Mouse (Mus musculus) lung, postnatal 0 days (tissue): ENCODE measurements around the gene Gm20479. TPM values are rescaled to one million over a fixed set of nuclear protein-coding genes. Genes with fewer than 3 reads are reported as not detected.

Source experiments
- ATAC-seq: fragments of 200-750 bp; cut with Nextera tagmentation; 2 replicates; pipeline ENCODE4 v1.8.0; 2017; ENCODE audit warnings: moderate library complexity
- DNase-seq: peaks from one replicate; pipeline ENCODE4 v3.0.0-alpha.2; 2016; ENCODE audit warnings: low spot score
- H3K27ac ChIP-seq: fragments of 300-500 bp; sonication (generic); 2 replicates; pipeline ENCODE4 v1.5.1; 2014; ENCODE audit warnings: antibody characterized with exemption, mild to moderate bottlenecking, low read length, mixed read lengths
- H3K27me3 ChIP-seq: fragments of 300-500 bp; sonication (generic); replicated peaks from 2 replicates; pipeline ENCODE4 v1.6.1; 2014; ENCODE audit warnings: low read length, mixed read lengths; ENCODE audit not compliant: insufficient read depth
- H3K36me3 ChIP-seq: fragments of 300-500 bp; sonication (generic); 2 replicates; pipeline ENCODE4 v1.6.1; 2014; ENCODE audit warnings: low read length, mixed read lengths; ENCODE audit not compliant: insufficient read depth
- H3K4me1 ChIP-seq: fragments of 300-500 bp; sonication (generic); 2 replicates; pipeline ENCODE4 v1.6.1; 2014; ENCODE audit warnings: antibody characterized with exemption, low read depth, low read length, mixed read lengths; ENCODE audit not compliant: insufficient read depth
- H3K4me2 ChIP-seq: fragments of 300-500 bp; sonication (generic); replicated peaks from 2 replicates; pipeline ENCODE4 v1.6.1; 2014; ENCODE audit warnings: low read depth, mild to moderate bottlenecking, low read length, moderate library complexity, mixed read lengths
- H3K4me3 ChIP-seq: fragments of 300-500 bp; sonication (generic); 2 replicates; pipeline ENCODE4 v1.5.1; 2014; ENCODE audit warnings: low read depth, low read length
- H3K9ac ChIP-seq: fragments of 300-500 bp; sonication (generic); replicated peaks from 2 replicates; pipeline ENCODE4 v1.6.1; 2014; ENCODE audit warnings: low read depth, mild to moderate bottlenecking
- H3K9me3 ChIP-seq: fragments of 300-500 bp; sonication (generic); 2 replicates; pipeline ENCODE4 v1.6.1; 2016; ENCODE audit warnings: low read length, mixed read lengths
- CTCF ChIP-seq: IDR thresholded peaks from 2 replicates; pipeline ENCODE4 v1.5.1; 2016; ENCODE audit warnings: antibody characterized with exemption, mild to moderate bottlenecking
- EP300 ChIP-seq: IDR thresholded peaks from 2 replicates; pipeline ENCODE4 v1.6.1; 2016; ENCODE audit warnings: antibody characterized with exemption, mild to moderate bottlenecking, control low read depth
- WGBS: fragments of 180-500 bp; shearing (Covaris S2); extraction: QIAGEN DNeasy Blood & Tissue Kit; methylation state at CpG from one replicate; pipeline ENCODE4 v1.1.7; 2014; 5-methylcytosine and 5-hydroxymethylcytosine counted together
- polyA plus RNA-seq: library from polyadenylated mRNA; unstranded; fragments of >200 nt; fragmentation: Nextera tagmentation; extraction: Ambion mirVana; gene quantifications from 2 replicates; pipeline ENCODE4 v1.2.1, GENCODE M21; 2015

Gene Gm20479
- polyA plus RNA-seq, 1 experiment from 2014 or later, result not detected

DNA sequence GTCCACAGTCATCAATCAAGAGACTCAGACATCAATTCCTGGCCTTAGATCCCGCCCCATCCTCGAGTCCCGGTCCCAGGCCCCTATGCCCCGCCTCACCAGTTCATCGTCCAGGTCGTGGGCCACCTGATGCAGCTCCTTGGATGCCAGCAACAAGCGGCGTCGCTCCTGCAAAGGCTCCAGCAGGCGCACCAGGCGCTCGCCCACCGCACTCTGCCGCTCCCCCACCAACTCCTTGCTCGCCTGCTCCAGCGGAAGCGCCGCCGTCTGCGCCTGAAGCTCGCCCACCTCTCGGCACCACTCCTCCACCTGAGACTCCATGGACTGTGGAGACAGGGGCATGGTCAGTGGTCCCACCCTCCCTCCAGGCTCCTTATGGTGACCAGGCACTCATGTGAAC is 18.1 kb upstream of the Gm20479 start:
- ATAC-seq, result no peak
- WGBS, result 3% methylated on average over 11 of the region's 22 CpGs
- Histone ChIP-seq H3K9ac (no peak overlapping the region), H3K4me3 (no peak overlapping the region), H3K4me2 (no peak overlapping the region), H3K27me3 (peaks cover 31% of the 10 kb centered on the region), H3K27ac (no peak overlapping the region), H3K4me1 (0 out of 2 replicates have a peak, but pooled peaks cover 5% of the 10 kb centered on the region), H3K36me3 (no peaks in the 10 kb centered on the region), H3K9me3 (no peaks in the 10 kb centered on the region)
- no peak for DNase-seq
- no peak for TF ChIP-seq EP300
- no peak for TF ChIP-seq CTCF

DNA sequence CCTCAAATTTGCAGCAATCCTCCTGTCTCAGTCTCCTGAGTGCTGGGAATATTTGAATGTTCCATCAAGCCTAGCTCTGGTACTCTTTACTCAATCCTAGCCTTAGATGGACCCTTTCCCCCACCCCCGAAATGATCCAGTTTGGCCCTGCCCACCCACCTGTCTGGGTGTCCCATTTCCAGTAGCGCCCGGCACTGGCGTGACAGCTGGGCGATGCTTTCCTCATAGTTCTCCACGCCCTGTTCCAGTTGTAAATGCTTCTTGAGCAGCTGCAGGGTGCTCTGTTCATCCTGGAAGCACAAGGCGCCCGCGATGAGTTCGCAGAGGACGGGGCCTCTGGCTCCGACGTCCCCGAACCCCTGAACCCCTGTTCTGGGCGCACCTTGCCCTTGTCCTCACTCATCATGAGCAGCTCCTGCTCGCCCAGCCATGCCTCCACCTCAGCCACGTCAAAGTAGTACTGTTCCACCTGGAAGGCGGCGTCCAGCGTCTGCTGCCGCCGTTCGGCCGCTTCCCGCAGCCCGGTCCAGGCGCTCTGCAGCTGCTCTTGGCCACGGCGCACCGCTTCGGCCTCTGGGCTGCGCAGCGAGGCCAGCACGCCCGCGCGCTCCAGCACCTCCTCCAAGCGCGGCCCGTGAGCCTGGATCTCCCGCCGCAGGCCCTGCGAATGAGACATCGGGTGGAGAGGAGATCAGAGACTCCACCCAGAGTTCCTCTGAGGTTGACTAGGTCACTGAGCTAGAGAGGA is 14.7 kb upstream of the Gm20479 start:
- ATAC-seq, result no peak
- Histone ChIP-seq H3K4me1 (0 out of 2 replicates have a peak, but pooled peaks cover 5% of the 10 kb centered on the region), H3K4me2 (no peak overlapping the region), H3K27ac (no peak overlapping the region), H3K36me3 (no peaks in the 10 kb centered on the region), H3K27me3 (peaks cover 50% of the 10 kb centered on the region), H3K9me3 (no peaks in the 10 kb centered on the region), H3K9ac (no peak overlapping the region), H3K4me3 (no peak overlapping the region)
- TF ChIP-seq EP300 (no peak), CTCF (no peak)
- 6% methylated on average over 44 of the region's 44 CpGs for WGBS
- no peak for DNase-seq

DNA sequence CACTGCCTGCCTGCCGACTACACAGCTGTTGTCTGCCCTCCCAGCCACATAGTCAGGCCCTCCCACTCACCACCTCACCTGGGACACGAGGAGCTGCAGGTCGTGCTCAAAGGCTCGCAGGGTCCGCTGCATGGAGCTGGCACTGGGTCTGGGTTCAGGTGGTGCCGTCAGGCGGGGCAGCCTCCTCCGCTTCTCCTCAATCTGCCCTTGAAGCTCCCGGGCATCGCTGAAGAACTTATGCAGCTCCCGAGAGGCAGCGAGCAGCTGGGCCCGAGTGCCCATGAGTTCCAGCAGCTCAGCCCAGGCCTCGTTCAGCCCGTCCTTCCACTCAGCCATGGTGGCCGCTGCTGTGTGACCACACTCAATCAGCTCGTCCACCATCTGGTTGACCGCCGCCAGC is 11.9 kb upstream of the Gm20479 start:
- DNase-seq, result no peak
- whole genome bisulfite sequencing, result 76% methylated on average over 19 of the region's 19 CpGs
- H3K27ac ChIP-seq, result no peak overlapping the region
- TF ChIP-seq CTCF (no peak), EP300 (no peak)
- H3K9me3 ChIP-seq, result no peaks in the 10 kb centered on the region
- peaks cover 73% of the 10 kb centered on the region for H3K27me3 ChIP-seq
- H3K4me1 ChIP-seq, result 0 out of 2 replicates have a peak, but pooled peaks cover 5% of the 10 kb centered on the region
- no peak overlapping the region for H3K9ac ChIP-seq
- ATAC-seq, result no peak
- no peak overlapping the region for H3K4me2 ChIP-seq
- H3K4me3 ChIP-seq, result no peak overlapping the region
- H3K36me3 ChIP-seq, result no peaks in the 10 kb centered on the region

DNA sequence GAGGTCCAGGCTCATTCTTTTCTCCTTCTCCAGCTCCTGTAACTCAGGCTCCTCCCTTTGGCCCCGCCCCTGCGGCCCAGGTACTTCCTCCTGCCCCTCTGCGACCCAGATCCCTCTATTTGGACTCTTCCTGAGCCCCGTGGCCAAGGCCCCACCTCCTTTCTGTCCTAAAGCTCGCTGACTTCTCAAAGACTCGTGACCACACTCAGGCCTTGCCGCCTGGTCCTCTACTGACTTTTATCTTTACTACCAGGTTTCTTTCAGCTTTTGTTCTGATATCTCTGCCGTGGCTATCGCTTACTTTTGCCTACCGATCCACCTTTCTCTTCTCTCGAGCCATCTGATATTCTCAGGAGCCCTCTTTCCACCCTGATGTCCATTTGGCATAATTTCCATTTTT is 10.8 kb upstream of the Gm20479 start:
- 0 out of 2 replicates have a peak, but pooled peaks cover 5% of the 10 kb centered on the region for H3K4me1 ChIP-seq

DNA sequence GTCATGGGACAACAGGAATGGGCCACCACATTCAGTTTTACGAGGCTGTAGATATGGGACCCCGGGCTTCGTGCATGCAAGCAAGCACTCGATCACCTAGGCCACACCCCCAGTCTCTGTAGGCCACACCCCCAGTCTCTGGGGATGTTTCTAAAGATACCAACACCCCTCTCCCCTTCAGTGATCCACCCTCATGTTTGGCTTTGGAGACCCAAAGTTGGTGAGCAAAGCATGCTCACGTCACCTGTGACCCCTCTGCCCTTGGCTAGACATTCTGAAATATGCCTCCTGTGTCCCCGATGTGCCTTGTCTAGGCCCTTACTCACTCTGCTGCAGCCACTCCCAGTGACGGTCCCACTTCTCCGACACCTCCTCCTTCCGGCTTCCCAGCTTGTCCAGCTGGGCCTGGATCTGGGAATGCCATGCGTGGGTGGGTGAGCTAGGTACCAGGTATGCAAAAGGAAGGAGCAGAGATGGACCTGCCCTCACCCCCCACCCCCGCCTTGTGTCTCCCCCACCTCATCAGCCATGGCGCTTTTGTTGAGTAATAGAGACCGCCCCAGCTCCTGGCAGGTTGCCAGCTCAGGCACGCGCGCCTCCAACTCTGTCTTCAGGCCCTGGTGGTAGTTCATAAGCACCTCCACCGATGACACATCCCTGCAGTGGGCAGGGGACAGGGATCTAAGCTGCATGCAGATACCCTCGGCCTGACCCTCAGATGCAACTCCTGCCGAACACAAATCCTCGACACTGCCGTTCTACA is 9.0 kb upstream of the Gm20479 start:
- no peaks in the 10 kb centered on the region for H3K9me3 ChIP-seq
- no peak for DNase-seq
- no peak overlapping the region for H3K4me2 ChIP-seq
- WGBS, result 31% methylated on average over 21 of the region's 21 CpGs
- no peaks in the 10 kb centered on the region for H3K36me3 ChIP-seq
- TF ChIP-seq EP300, result no peak
- TF ChIP-seq CTCF, result no peak
- H3K4me1 ChIP-seq, result no peaks in the 10 kb centered on the region
- no peak overlapping the region for H3K27ac ChIP-seq
- peaks cover 60% of the 10 kb centered on the region for H3K27me3 ChIP-seq
- H3K9ac ChIP-seq, result no peak overlapping the region
- ATAC-seq, result no peak
- no peak overlapping the region for H3K4me3 ChIP-seq

More for the DNA sequence above, 10.8 kb upstream of the Gm20479 start:
- WGBS, result 12% methylated on average over 11 of the region's 11 CpGs
- Histone ChIP-seq H3K36me3 (no peaks in the 10 kb centered on the region), H3K4me3 (no peak overlapping the region), H3K9me3 (no peaks in the 10 kb centered on the region), H3K4me2 (0 out of 2 replicates have a peak overlapping the region, but pooled peaks have one; percentile 8), H3K9ac (no peak overlapping the region), H3K27ac (no peak overlapping the region), H3K27me3 (peaks cover 74% of the 10 kb centered on the region)
- no peak for TF ChIP-seq EP300
- no peak for TF ChIP-seq CTCF
- peak; percentile 17 for DNase-seq
- 0 out of 2 replicates have a peak, but pooled peaks have one; percentile 35 for ATAC-seq

DNA sequence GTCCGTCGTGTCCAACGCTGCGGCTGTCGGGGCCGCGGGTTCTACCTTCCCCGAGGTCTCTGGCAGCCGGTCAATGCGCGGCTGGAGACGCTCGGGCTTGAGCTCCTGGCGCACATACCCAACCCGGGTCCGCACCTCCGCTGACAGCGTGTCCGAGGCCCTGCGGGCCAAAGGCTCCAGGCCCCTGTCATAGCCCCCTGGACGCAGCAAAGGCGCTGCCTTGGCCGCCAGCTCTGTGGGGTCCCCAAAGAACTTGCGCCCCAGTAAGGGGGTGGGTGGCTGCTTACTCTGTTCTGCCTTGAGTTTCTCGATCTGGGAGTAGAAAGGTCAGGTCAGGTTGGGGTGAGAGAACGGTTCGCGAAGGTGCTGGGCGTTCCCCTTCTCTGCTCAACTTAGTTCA is 7.2 kb upstream of the Gm20479 start:
- H3K9me3 ChIP-seq, result no peaks in the 10 kb centered on the region

More for the DNA sequence above, 7.2 kb upstream of the Gm20479 start:
- peaks cover 50% of the 10 kb centered on the region for H3K27me3 ChIP-seq
- ATAC-seq, result no peak
- H3K4me2 ChIP-seq, result no peak overlapping the region
- H3K27ac ChIP-seq, result no peak overlapping the region
- no peaks in the 10 kb centered on the region for H3K36me3 ChIP-seq
- TF ChIP-seq CTCF, result no peak
- no peak for TF ChIP-seq EP300
- 0 out of 2 replicates have a peak overlapping the region, but pooled peaks have one; percentile 0 for H3K4me3 ChIP-seq
- H3K4me1 ChIP-seq, result no peaks in the 10 kb centered on the region
- 4% methylated on average over 29 of the region's 29 CpGs for WGBS
- H3K9ac ChIP-seq, result no peak overlapping the region
- DNase-seq, result no peak
